Mouse (Mus musculus) layer of hippocampus, postnatal 36 days (tissue): Measurements from ENCODE around the gene Gm17657. TPM values are rescaled to one million over a fixed set of nuclear protein-coding genes. Genes with fewer than 3 reads are reported as not detected.

ENCODE experiments used
- DNase-seq, 2 experiments: peaks; one replicate each; pipeline ENCODE4 v3.0.0; 2022
- microRNA-seq, 2 experiments: library from miRNA; unstranded; fragments of <30 nt; microRNA quantifications; one replicate each; pipeline ENCODE4 v1.2.0; 2021
- total RNA-seq, 2 experiments: library from RNA; stranded (reverse); gene quantifications; 2 replicates each; pipeline ENCODE4 v1.2.3; 2021

Gene Gm17657
- total RNA-seq, 2 experiments from 2014 or later, result not detected

DNA sequence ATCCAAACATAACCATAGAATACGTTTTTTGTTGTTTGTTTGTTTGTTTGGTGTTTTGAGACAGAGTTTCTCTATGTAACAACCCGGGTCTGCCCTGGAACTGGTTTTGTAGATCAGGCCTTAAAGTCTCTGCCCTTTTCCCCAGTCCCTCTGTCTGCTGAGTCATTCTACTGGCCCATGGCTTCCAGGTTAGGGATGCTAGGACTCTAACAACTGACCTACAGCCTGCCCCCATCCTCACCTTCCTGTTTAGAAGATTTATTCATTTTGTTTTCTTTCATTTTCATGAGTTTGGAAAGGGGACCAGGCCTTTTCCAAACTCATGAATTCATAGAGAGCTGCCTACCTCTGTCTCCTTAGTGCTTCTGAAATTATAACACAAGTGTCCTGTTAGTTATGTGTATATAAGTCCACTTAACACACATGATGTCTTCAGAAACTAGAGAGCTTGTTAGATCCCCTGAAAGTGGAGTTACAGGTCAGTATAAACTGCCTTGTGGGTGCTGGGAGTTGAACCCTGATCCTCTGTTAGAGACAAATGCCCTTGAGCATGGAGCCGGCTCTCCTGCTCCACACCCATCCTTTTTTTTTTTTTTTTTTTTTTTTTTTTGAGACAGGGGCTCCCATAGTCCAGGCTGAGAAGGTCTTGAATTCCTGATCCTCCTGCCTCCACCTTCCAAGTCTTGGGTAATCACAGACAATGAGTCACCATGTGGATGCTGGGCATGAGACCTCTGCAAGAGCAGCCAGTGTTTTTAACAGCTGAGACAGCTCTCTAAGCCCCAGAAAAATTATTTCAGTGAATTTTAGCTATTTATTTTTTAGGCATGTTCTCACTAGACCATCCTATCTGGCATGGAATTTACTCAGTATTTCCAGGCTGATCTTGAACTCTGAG is 63.9 kb downstream of the Gm17657 start:
- no peak for DNase-seq

GRCm38 (mm10) chr17:29484431-29484830 is 65.0 kb downstream of the Gm17657 start:
- DNase-seq, result no peak

DNA sequence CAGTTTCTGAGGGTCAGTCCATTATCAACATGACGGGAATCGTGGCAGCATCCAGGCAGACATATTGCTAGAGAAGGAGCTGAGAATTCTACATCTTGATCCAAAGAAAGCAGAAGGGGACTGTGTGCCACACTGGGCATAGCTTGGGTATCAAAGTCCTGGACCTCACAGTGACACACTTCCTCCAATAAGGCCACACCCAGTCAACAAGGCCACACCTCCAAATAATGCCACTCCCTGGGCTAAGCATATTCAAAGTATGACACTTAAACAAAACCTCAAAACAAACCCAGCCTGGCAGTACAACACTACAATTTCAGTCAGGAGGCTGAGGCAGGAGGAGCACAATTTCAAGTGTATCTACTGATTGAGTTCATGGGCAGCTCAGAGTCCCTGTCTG is 66.2 kb downstream of the Gm17657 start:
- DNase-seq, result no peak

GRCm38 (mm10) chr17:29482632-29483031 is 66.8 kb downstream of the Gm17657 start:
- no peak for DNase-seq

GRCm38 (mm10) chr17:29480256-29480655 is 69.2 kb downstream of the Gm17657 start:
- no peak for DNase-seq

DNA sequence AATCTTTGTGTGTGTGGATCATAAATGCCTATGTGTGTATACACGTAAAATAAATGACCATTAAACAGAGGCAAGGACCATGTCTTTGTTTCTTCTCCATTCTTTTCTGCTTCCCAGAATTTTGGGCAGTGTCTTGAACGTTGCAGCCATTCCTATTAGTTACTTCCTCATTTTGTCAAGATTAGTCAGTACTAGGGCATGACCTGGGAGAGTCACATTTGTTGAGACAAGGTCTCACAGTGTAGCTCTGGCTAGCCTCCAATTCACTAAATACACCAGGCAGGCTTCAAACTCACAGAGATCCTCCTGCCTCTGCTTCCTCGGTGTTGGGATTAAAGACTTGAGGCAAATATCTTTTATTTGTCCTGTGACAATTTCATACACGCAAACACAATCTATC is 71.2 kb downstream of the Gm17657 start:
- no peak for DNase-seq

GRCm38 (mm10) chr17:29477357-29477756 is 72.1 kb downstream of the Gm17657 start:
- no peak for DNase-seq

GRCm38 (mm10) chr17:29476461-29476860 is 73.0 kb downstream of the Gm17657 start:
- DNase-seq, result no peak

DNA sequence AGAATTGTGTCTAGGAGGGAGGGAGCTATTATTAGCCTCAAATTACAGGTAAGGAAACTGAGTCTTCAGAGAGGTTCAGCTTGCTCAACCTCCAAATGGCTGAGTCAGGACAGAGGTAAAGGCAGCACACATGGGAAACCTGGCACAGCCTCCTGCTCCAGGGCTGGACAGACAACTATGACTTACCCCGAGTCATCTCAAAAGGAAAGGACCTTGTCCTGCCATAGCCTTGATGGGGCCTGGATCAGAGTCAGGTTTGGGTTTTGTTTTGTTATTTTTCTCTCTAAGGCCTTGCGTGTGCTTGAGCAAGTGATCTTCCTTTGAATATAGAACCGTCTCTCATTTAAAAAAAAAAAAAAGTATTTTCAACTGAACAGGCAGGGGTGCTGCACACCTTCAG is 74.3 kb downstream of the Gm17657 start:
- no peak for DNase-seq

DNA sequence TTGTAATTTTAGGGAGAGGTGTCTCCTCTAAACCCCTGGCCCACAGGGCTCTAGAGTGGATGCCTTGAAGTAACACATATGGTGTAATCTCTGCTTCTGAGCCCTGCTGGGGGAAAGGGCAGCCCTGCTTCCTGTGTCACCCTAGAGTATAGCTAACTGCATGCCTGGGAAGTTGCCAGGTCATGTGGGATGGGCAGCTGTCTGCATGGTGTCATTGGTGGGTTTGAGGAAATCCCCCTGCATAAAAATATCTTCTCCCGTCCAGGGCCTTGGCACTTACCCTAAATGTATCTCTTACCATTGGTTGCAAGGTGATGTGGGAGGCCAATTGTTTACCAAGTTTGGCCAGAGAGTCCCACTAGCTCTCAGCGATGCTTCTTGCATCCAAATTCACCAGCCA is 75.4 kb downstream of the Gm17657 start:
- DNase-seq, result no peak

- DNase-seq, result no peak
Measured at GRCm38 (mm10) chr17:29473466-29473865, 76.0 kb downstream of the Gm17657 start.

Small RNA genes lying within 50 kb of the gene (microRNA-seq; reads per million reads assigned to microRNA genes)
- 0 reads per million in 2 experiments for gene Mir7667

Other genes with a start within 250 kb of the Gm17657 start
- 1 to 10 TPM; 1.2 to 1.4 TPM for gene Pi16, start 232.0 kb downstream of the Gm17657 start, total RNA-seq
- gene Mtch1, start 201.7 kb downstream of the Gm17657 start, total RNA-seq, result 100 to 1,000 TPM; 568 to 611 TPM
- gene Fgd2, start 188.7 kb downstream of the Gm17657 start, total RNA-seq, result 1 to 10 TPM; 4.2 to 6.9 TPM
- gene Pim1, start 58.9 kb downstream of the Gm17657 start, total RNA-seq, result 1 to 10 TPM; 3.7 to 5.9 TPM
- 10 to 100 TPM; 42.7 to 45.8 TPM for gene Tbc1d22b, start 147 bp upstream of the Gm17657 start, total RNA-seq
- not detected for gene Tmem217, start 2.7 kb upstream of the Gm17657 start, total RNA-seq
- gene Rnf8, start 65.2 kb upstream of the Gm17657 start, total RNA-seq, result 10 to 100 TPM; 47.4 to 47.9 TPM
- 1 to 10 TPM; 3.4 to 5.0 TPM for gene Gm28043, start 65.2 kb upstream of the Gm17657 start, total RNA-seq
- 100 to 1,000 TPM; 110 to 112 TPM for gene Cmtr1, start 111.0 kb upstream of the Gm17657 start, total RNA-seq
- 10 to 100 TPM; 21.7 to 25.5 TPM for gene Ccdc167, start 167.4 kb upstream of the Gm17657 start, total RNA-seq